Mouse (Mus musculus): ENCODE data around the gene Tirap. TPM values are rescaled to one million over a fixed set of nuclear protein-coding genes. Genes with fewer than 3 reads are reported as not detected.

The Tirap gene
- polyA plus RNA-seq, 1 experiment: 4.9 TPM

DNA sequence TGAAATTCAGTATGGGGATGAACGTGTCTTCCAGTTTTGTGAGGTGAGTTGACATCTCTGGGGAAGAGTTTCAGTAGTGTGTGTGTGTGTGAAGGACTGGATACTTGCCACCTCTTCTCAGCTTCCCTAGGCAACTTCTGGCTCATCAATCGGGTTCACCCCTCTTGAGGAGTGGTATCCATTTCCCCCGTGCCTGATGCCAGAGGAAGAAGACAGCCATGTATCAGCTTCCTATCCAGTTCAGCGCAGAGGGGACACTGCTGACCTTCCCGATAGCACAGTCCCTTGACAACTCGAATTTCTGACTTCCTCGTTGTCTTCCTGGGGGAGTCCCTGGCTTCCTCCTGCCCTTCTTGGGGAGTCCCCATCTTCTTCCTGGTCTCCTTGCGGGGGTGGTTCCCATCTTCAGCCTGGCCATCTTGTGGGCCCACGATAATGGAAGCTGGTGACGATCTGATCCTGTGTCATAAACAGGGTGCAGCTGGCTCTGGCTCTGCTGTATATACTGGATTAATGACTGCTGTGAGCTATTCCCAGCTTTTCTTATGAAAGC is 12.7 kb downstream of the Tirap start:
- DNase-seq (ENCODE audit: low read depth): no peak
- TF ChIP-seq POLR2A (IDR thresholded peaks at IDR 0.05; ENCODE audit: borderline replicate concordance, extremely low read depth, insufficient read depth, insufficient read length, poor library complexity, severe bottlenecking) (no peak), CTCF (IDR thresholded peaks at IDR 0.05; ENCODE audit: borderline replicate concordance, extremely low read depth, insufficient read depth, insufficient read length) (no peak)

DNA sequence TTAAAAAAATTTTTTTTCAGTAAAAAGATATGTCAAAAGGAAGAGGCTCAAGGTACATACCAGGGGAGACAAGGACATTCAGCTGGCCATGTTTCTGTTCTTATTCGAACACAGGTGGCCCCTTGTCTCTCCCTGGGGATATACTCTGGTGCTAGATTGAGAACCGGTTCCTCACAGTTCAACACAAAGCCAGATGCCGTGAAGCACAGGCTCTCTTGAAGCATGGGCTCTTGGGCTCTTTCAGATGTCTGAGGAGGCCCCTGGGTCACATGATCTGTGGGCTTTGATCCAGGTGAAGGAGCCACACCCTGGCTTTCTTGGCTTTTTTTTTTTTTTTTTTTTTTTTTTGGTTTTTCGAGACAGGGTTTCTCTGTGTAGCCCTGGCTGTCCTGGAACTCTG is 13.7 kb downstream of the Tirap start:
- TF ChIP-seq CTCF (IDR thresholded peaks at IDR 0.05; ENCODE audit: borderline replicate concordance, extremely low read depth, insufficient read depth, insufficient read length) (no peak), POLR2A (IDR thresholded peaks at IDR 0.05; ENCODE audit: borderline replicate concordance, extremely low read depth, insufficient read depth, insufficient read length, poor library complexity, severe bottlenecking) (no peak)
- DNase-seq (ENCODE audit: low read depth): no peak

DNA sequence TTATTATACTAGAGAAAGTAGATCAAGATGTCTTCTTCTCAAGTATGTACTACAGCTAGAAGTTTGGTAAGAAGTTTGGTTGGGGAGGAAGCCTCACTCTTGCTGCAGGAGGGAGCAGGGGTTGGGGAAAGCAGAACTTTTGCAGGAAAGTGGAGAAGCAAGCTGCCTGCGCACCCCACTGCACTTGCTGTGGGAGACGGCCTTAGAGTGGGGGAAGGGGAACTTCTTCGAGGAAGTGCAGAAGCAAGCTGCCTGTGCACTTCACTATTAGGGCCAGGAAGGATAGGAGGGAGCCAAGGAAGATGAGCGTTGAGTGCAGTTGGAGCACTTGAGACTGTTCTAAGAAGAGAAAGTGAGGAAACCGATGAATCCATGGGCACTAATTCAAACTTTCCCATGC is 16.7 kb downstream of the Tirap start:
- DNase-seq (ENCODE audit: low read depth): no peak
- TF ChIP-seq CTCF (IDR thresholded peaks at IDR 0.05; ENCODE audit: borderline replicate concordance, extremely low read depth, insufficient read depth, insufficient read length) (no peak), POLR2A (IDR thresholded peaks at IDR 0.05; ENCODE audit: borderline replicate concordance, extremely low read depth, insufficient read depth, insufficient read length, poor library complexity, severe bottlenecking) (no peak)

DNA sequence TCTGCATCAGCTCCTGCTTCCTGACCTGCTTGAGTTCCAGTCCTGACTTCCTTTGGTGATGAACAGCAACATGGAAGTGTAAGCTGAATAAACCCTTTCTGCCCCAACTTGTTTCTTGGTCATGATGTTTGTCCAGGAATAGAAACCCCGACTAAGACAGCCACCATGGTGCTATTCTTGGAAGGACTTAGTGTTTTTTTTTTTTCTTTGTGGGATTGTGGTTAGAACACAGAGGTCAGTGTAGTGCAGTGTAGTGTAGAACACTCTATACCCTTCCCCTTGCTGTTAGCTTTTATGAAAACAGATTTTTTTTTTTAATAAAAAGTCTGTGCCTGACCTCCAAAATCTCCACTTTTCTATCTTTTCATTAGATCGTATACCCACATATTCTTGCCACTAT is 17.3 kb downstream of the Tirap start:
- TF ChIP-seq CTCF (IDR thresholded peaks at IDR 0.05; ENCODE audit: borderline replicate concordance, extremely low read depth, insufficient read depth, insufficient read length) (no peak), POLR2A (IDR thresholded peaks at IDR 0.05; ENCODE audit: borderline replicate concordance, extremely low read depth, insufficient read depth, insufficient read length, poor library complexity, severe bottlenecking) (no peak)
- no peak for DNase-seq (ENCODE audit: low read depth)

DNA sequence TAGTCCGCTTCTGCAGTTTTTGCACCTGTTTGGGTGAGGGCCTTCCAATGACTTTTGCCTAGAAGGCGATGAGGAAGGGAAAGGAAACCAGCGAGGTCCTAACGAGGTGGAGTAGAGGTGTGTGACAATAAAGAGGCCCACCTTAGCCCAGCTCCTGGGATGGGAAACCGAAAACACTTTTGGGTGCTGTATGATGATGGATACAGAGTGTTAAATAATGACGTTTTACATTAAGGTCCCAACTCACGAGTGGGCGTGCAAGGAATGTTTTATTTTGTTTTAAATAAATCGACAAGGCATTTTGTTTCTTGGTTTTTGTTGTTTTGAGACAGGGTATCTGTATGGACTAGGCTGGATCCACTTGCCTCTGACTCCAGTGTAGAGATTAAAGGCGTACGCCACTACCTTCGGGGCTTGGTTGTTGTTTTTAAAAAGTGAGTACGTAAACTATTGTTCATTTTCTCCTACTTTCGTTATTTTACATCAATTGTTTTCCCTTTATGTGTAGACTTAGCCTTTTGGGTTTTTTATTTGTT is 23.9 kb downstream of the Tirap start:
- TF ChIP-seq CTCF (IDR thresholded peaks at IDR 0.05; ENCODE audit: borderline replicate concordance, extremely low read depth, insufficient read depth, insufficient read length): no peak
- no peak for DNase-seq (ENCODE audit: low read depth)

DNA sequence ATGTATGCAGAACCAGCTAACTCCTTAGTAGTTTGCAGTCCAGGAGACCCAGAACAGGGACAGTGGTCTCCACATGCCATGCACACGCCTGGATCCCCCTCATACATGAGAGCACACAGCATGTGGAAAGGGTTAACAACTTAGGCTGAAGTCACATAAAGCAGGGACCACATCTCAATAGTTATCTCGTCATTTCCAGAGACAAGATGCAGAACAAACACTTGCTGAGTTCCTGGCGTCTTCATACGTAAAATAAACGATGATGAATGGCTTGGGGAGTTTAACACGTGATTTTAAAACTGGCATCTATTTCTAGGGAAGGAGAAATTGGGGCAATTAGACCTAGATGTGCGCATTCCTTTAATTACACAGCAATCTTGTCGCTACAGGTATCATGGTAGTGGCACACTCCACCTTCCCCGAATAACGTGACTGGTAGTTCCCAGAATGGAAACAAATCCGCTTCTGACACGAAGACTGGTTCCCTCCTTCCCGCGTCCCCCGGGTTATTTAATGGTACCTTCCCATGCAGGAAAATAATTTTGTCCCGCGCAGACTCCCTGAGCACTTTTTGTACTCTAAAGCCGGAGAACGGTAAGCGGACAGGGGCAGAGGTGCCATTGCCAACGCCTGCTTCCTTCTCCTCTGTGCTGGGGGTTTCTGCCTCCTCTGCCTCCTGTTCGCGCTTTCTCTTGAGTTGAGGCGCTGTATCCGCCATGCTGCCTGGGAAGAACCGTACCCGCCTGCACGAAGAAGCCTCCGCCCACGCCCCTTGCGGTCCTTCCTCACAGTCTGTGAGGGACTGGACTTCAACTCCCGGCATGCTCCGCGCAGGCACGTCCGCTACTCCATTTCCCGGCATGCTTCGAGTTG is 24.6 kb downstream of the Tirap start, which contains the start of gene Dcps:
Dcps (minus strand) TSS at position 811 of the 873 bp plus-strand sequence.
- peak; percentile 98 for DNase-seq (ENCODE audit: low read depth)
- TF ChIP-seq POLR2A (IDR thresholded peaks at IDR 0.05; ENCODE audit: borderline replicate concordance, extremely low read depth, insufficient read depth, insufficient read length, poor library complexity, severe bottlenecking): peak; percentile 36; the same call in 1 of the 2 replicates
- TF ChIP-seq CTCF (IDR thresholded peaks at IDR 0.05; ENCODE audit: borderline replicate concordance, extremely low read depth, insufficient read depth, insufficient read length): peak; percentile 20; the same call in 1 of the 2 replicates

DNA sequence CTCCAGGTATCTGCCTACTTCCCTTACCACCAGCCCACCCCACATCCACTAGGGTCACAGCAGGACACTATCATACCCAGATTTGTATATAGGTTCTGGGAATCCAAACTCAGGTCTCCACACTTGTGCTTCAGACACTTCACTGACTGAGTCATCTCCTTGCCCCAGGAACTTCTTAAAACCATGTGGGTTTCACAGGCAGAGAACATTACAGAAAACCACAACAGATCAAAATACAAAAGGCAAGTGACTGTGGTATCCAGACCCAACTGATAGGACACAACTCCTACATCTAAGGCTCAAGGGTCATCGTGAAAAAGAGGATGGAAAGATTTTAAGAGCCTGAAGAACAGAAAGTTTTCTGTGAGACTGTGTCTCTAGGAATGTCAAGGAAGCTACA is 26.8 kb downstream of the Tirap start:
- no peak for DNase-seq (ENCODE audit: low read depth)
- no peak for TF ChIP-seq CTCF (IDR thresholded peaks at IDR 0.05; ENCODE audit: borderline replicate concordance, extremely low read depth, insufficient read depth, insufficient read length)
- TF ChIP-seq POLR2A (IDR thresholded peaks at IDR 0.05; ENCODE audit: borderline replicate concordance, extremely low read depth, insufficient read depth, insufficient read length, poor library complexity, severe bottlenecking): no peak

DNA sequence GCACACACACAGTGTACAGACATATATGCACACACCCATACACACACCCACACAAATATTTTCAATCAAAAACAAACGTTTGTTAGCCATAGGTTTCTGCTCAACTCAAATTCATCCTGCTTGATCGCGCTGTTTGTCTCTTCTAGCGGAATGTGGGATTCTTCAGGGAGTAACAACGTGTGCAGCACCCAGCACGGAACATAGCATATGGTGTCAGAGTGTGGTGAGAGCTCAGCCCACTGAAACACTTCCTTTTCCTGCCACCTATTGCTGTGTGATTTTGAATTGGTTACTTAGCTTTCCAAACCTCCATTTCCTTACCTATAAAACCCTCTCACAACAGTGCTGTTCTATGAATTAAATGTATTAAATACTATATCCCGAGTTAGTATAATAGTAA is 30.0 kb downstream of the Tirap start:
- DNase-seq (ENCODE audit: low read depth): no peak
- no peak for TF ChIP-seq CTCF (IDR thresholded peaks at IDR 0.05; ENCODE audit: borderline replicate concordance, extremely low read depth, insufficient read depth, insufficient read length)
- no peak for TF ChIP-seq POLR2A (IDR thresholded peaks at IDR 0.05; ENCODE audit: borderline replicate concordance, extremely low read depth, insufficient read depth, insufficient read length, poor library complexity, severe bottlenecking)

DNA sequence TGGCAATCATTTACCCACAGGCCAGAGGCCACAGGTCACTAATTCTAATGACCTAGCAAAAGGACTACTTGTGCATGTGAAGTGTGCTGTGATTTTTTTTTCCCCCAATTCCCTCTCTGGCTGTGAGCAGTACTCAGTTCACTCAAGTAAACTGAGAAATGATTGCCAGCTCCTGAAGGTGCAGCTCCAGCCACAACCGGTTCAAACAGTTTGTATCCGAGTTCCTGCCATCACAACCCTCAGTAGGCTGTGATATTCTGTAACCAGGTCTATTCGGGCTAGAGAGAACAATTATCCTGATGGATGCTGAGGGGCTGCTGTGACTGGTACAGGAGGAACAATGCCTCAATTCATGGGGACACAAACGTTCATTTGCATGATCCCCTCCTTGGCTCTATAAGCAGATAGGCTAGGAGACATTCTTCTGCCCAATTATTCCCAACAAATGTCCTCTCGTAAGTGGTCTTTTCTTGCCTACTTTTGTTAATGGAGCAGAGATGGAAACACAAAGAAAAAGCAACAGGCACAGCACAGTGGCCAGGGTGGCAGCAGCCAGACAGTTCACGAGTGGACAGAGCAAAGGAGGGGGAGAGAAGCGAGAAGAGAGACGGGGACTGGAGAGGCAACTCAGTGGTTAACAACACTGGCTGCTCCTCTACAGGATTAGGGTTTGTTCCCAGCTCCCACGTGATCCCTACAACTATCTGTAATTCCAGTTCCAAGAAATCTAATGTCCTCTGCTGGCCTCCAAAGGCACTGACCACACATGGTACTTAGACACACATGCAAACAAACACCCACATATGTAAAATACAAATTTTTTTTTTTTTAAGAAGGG is 33.1 kb downstream of the Tirap start:
- DNase-seq (ENCODE audit: low read depth): peak; percentile 85
- TF ChIP-seq POLR2A (IDR thresholded peaks at IDR 0.05; ENCODE audit: borderline replicate concordance, extremely low read depth, insufficient read depth, insufficient read length, poor library complexity, severe bottlenecking) (no peak), CTCF (IDR thresholded peaks at IDR 0.05; ENCODE audit: borderline replicate concordance, extremely low read depth, insufficient read depth, insufficient read length) (no peak)

DNA sequence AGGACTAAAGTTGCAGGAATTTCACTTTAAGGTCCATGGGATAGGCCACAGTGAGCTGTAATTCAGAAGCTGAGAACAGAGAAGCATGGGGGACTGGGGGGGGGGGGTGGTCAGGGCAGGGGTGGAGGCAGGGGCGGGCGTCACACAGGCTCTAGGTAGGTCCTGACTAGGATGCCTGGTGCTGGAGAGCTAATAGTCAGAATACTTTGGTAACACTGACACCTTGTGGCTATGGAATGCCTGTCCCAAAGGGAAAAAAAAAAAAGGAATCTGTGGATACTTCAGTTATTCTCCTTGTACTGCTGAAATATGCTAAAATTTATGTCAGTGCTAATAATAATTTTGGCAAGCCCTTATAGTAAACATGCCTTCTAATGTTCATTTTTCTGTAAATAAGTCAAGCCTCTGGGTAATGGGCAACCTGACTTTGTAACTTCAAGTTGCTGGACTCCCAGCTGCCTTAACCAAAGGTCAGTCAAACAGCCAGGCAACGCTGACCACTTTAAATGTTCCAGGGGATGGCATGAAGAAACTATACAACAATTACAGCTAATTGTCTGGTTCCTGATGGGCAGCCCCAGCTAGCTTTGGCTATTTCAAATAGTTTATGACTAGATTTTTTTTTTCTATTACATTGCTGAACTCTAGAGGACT is 33.8 kb downstream of the Tirap start:
- DNase-seq (ENCODE audit: low read depth): peak; percentile 73
- peak; percentile 50; the same call in 1 of the 2 replicates for TF ChIP-seq CTCF (IDR thresholded peaks at IDR 0.05; ENCODE audit: borderline replicate concordance, extremely low read depth, insufficient read depth, insufficient read length)
- no peak for TF ChIP-seq POLR2A (IDR thresholded peaks at IDR 0.05; ENCODE audit: borderline replicate concordance, extremely low read depth, insufficient read depth, insufficient read length, poor library complexity, severe bottlenecking)
